Mouse (Mus musculus): ENCODE measurements around the gene Sin3a. TPM values are rescaled to one million over a fixed set of nuclear protein-coding genes. Genes with fewer than 3 reads are reported as not detected.

The Sin3a gene
- polyA plus RNA-seq (2015; fragmentation: Nextera tagmentation; extraction: Ambion mirVana) = 33.8 and 43.9 TPM in 2 replicates

DNA sequence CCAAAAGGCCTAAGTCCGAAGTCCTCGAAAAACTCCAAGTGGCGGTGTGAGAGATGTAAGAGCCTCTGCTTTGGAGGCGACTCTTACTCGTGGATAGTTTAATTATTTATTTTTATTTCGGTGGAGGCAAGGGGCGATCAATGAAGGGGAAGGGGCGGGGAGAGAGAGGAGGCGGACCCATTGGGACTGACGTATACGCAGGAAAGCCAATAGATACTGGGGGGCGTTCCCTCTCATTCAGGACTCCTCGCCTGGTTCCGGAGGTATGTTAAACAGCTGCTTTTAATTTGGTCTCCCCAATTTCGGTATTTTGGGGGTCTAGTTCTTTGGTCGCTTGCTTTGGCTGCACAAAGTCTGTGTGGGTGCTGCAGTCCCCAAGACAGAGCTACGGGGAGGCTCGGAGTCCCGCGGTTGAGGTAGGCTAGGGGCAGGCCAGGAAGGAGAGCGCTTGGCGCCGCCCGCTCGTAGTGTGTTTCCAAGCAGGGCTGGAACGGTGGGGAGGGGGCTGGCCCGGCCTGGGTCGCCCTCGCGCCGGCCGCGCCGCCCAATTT is at the start of gene Sin3a:
Gene Sin3a (plus strand): TSS at position 240 of the 551 bp plus-strand sequence.
- Histone ChIP-seq H3K27ac (peak within 1 kb of the TSS; percentile 98), H3K36me3 (ENCODE audit: poor library complexity, severe bottlenecking) (no peaks in the 10 kb centered on the region), H3K4me3 (peak within 1 kb of the TSS; percentile 89), H3K27me3 (no peaks in the 10 kb centered on the region), H3K9me3 (replicated peaks) (no peaks in the 10 kb centered on the region), H3K4me1 (peaks cover 22% of the 10 kb centered on the region), H3K9ac (peak within 1 kb of the TSS; percentile 78), H3K4me2 (peak within 1 kb of the TSS; percentile 92)
- WGBS = under 1% methylated on average over 34 of the region's 34 CpGs
- ATAC-seq = no peak

- WGBS = 94% methylated on average over 1 of the region's 1 CpGs
- H3K36me3 ChIP-seq (ENCODE audit: poor library complexity, severe bottlenecking) = peaks cover 61% of the 10 kb centered on the region
- no peak for ATAC-seq
Observed at GRCm38 (mm10) chr9:57031756-57032155, 40.1 kb upstream of the Sin3a start.

GRCm38 (mm10) chr9:57056237-57056636 is 15.6 kb upstream of the Sin3a start:
- Histone ChIP-seq H3K9ac (no peak overlapping the region), H3K36me3 (ENCODE audit: poor library complexity, severe bottlenecking) (peaks cover 47% of the 10 kb centered on the region), H3K9me3 (replicated peaks) (no peaks in the 10 kb centered on the region), H3K27ac (no peak overlapping the region), H3K4me2 (no peak overlapping the region), H3K27me3 (no peaks in the 10 kb centered on the region), H3K4me1 (no peaks in the 10 kb centered on the region), H3K4me3 (no peak overlapping the region)
- ATAC-seq = no peak
- whole genome bisulfite sequencing = 87% methylated on average over 1 of the region's 1 CpGs

More at GRCm38 (mm10) chr9:57031756-57032155, 40.1 kb upstream of the Sin3a start:
- no peaks in the 10 kb centered on the region for H3K27me3 ChIP-seq
- H3K9ac ChIP-seq = no peak overlapping the region
- H3K4me1 ChIP-seq = no peaks in the 10 kb centered on the region
- H3K4me3 ChIP-seq = no peak overlapping the region
- no peak overlapping the region for H3K4me2 ChIP-seq
- H3K9me3 ChIP-seq (replicated peaks) = no peaks in the 10 kb centered on the region
- H3K27ac ChIP-seq = no peak overlapping the region

DNA sequence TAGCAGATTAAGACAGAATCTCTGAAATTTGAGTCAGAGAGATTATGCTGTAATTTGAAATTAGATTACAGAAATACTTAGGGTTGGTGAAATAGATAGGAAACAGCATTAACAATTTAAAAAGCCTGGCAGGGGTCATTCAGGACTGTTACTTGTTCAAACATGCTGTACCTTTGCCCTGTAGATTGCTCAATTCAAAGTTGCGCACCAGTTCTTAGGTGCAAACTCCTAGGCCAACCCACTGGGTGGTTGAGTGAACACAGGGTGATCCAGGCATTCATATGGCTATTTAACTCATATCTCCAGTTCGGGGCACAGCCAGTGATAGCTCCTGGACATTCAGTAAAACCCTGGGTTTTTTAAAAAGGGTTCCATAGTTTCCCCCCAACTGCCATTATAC is 7.7 kb upstream of the Sin3a start:
- no peaks in the 10 kb centered on the region for H3K9me3 ChIP-seq (replicated peaks)
- 97% methylated on average over 2 of the region's 2 CpGs for WGBS
- H3K9ac ChIP-seq = no peak overlapping the region
- no peak overlapping the region for H3K4me2 ChIP-seq
- no peak overlapping the region for H3K4me3 ChIP-seq
- no peak overlapping the region for H3K27ac ChIP-seq
- no peak for ATAC-seq
- H3K27me3 ChIP-seq = no peaks in the 10 kb centered on the region
- peaks cover 22% of the 10 kb centered on the region for H3K36me3 ChIP-seq (ENCODE audit: poor library complexity, severe bottlenecking)
- H3K4me1 ChIP-seq = no peaks in the 10 kb centered on the region

DNA sequence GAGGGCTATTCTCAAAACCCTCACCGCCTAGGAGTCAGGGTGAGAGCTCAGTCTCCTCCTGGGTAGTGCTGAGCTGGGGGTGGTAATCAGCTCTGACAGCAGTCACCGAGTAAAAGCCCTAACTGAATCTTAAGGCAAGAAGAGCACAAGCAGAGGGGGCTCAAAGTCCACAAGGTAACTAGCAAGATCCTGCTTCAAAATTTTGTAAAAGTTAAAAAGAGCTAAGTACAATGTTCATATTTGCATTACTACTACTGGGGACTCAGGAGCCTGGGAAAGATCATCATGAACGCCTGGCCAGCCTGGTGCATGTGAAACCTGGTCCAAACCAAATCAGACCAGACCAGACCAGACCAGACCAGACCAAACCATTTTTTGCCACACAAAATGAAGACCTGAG is 3.6 kb upstream of the Sin3a start:
- Histone ChIP-seq H3K4me3 (no peak overlapping the region), H3K9me3 (replicated peaks) (no peaks in the 10 kb centered on the region), H3K4me1 (peaks cover 7% of the 10 kb centered on the region), H3K9ac (no peak overlapping the region), H3K27me3 (no peaks in the 10 kb centered on the region), H3K27ac (no peak overlapping the region), H3K36me3 (ENCODE audit: poor library complexity, severe bottlenecking) (no peaks in the 10 kb centered on the region), H3K4me2 (no peak overlapping the region)
- ATAC-seq = no peak
- WGBS = 81% methylated on average over 3 of the region's 3 CpGs

GRCm38 (mm10) chr9:57070262-57070661 is 1.6 kb upstream of the Sin3a start:
- H3K4me1 ChIP-seq = peaks cover 21% of the 10 kb centered on the region
- H3K9me3 ChIP-seq (replicated peaks) = no peaks in the 10 kb centered on the region
- H3K27me3 ChIP-seq = no peaks in the 10 kb centered on the region
- WGBS = 56% methylated on average over 1 of the region's 1 CpGs
- no peak for ATAC-seq
- no peak overlapping the region for H3K27ac ChIP-seq
- H3K9ac ChIP-seq = no peak overlapping the region
- H3K36me3 ChIP-seq (ENCODE audit: poor library complexity, severe bottlenecking) = no peaks in the 10 kb centered on the region
- H3K4me2 ChIP-seq = no peak overlapping the region
- H3K4me3 ChIP-seq = no peak overlapping the region

DNA sequence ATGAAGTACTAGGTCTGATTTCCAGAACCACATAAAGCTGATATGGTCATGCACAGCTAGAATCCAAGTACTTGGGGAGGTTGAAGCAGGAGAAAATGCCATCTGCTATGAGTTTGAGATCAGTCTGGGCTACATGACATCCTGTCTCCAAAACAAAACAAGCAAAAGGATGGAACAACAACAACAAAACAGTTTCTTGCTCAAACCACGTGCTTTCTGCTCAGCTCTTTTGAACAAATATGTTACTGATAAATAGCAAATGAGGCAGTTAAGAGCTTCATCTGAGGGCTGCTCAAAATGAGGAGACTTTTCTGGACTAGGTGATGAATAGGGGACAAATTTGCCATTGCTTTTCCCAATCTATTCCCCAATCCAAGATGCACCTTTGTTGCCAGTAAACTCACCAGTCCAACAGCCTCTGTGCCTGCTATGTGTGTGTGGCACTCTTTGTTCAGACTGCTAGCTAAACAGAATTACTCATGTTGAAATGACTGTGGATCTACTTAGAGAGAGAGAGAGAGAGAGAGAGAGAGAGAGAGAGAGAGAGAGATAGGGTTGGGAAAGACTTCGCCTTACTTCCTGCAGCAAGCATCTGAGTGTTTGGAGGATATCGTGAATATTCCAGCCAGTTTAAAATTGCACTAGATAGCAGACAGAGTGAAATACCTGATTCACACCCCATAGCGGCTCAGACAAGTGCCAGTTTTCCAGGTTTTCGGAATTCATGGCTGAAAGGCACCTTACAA is 867 bp upstream of the Sin3a start:
- peak overlapping the region; percentile 89 for H3K4me3 ChIP-seq
- no peaks in the 10 kb centered on the region for H3K36me3 ChIP-seq (ENCODE audit: poor library complexity, severe bottlenecking)
- 30% methylated on average over 5 of the region's 5 CpGs for WGBS
- no peaks in the 10 kb centered on the region for H3K9me3 ChIP-seq (replicated peaks)
- H3K27me3 ChIP-seq = no peaks in the 10 kb centered on the region
- H3K4me2 ChIP-seq = peak overlapping the region; percentile 92
- H3K27ac ChIP-seq = no peak overlapping the region
- H3K4me1 ChIP-seq = peaks cover 22% of the 10 kb centered on the region
- peak overlapping the region; percentile 78 for H3K9ac ChIP-seq
- no peak for ATAC-seq

- H3K27me3 ChIP-seq = no peaks in the 10 kb centered on the region
- 1% methylated on average over 40 of the region's 40 CpGs for WGBS
- no peaks in the 10 kb centered on the region for H3K9me3 ChIP-seq (replicated peaks)
Observed at GRCm38 (mm10) chr9:57072526-57072988, 717 bp downstream of the Sin3a start.

GRCm38 (mm10) chr9:57072989-57073789 is 1.3 kb downstream of the Sin3a start:
- Histone ChIP-seq H3K4me2 (peak overlapping the region; percentile 92), H3K9me3 (replicated peaks) (no peaks in the 10 kb centered on the region), H3K36me3 (ENCODE audit: poor library complexity, severe bottlenecking) (no peaks in the 10 kb centered on the region), H3K4me1 (peaks cover 34% of the 10 kb centered on the region), H3K4me3 (peak overlapping the region; percentile 89), H3K27me3 (no peaks in the 10 kb centered on the region), H3K9ac (peak overlapping the region; percentile 78), H3K27ac (peak overlapping the region; percentile 99)
- 0% methylated on average over 52 of the region's 54 CpGs for WGBS
- ATAC-seq = peak; percentile 73

More at GRCm38 (mm10) chr9:57072526-57072988, 717 bp downstream of the Sin3a start:
- Histone ChIP-seq H3K4me1 (peaks cover 27% of the 10 kb centered on the region), H3K27ac (peak overlapping the region; percentile 98), H3K4me2 (peak overlapping the region; percentile 92), H3K9ac (peak overlapping the region; percentile 78), H3K36me3 (ENCODE audit: poor library complexity, severe bottlenecking) (no peaks in the 10 kb centered on the region), H3K4me3 (peak overlapping the region; percentile 89)
- ATAC-seq = no peak

DNA sequence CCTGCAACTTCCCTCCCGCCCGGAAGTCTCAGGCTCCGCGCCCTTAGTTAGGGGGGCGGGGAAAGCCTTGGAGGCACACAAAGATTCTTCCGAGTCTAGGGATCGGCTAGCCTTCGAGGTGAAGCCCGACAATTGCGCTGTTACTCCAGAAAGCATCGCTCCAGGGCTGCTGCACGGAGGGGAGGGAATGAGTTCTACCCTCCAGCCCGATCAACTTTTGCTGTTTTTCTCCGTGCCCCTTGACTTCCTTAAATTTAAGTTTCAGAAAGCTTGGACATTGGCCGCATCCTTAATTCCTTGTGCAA is 1.9 kb downstream of the Sin3a start:
- Histone ChIP-seq H3K4me2 (peak overlapping the region; percentile 92), H3K27me3 (no peaks in the 10 kb centered on the region), H3K4me3 (peak overlapping the region; percentile 89), H3K36me3 (ENCODE audit: poor library complexity, severe bottlenecking) (no peaks in the 10 kb centered on the region), H3K9me3 (replicated peaks) (no peaks in the 10 kb centered on the region), H3K9ac (peak overlapping the region; percentile 68), H3K27ac (peak overlapping the region; percentile 99), H3K4me1 (peaks cover 34% of the 10 kb centered on the region)
- WGBS = 1% methylated on average over 15 of the region's 15 CpGs
- ATAC-seq = no peak

- no peaks in the 10 kb centered on the region for H3K27me3 ChIP-seq
- H3K4me2 ChIP-seq = peak overlapping the region; percentile 92
- H3K4me3 ChIP-seq = peak overlapping the region; percentile 89
- no peaks in the 10 kb centered on the region for H3K36me3 ChIP-seq (ENCODE audit: poor library complexity, severe bottlenecking)
- 4% methylated on average over 21 of the region's 21 CpGs for WGBS
- H3K9me3 ChIP-seq (replicated peaks) = no peaks in the 10 kb centered on the region
- peak overlapping the region; percentile 68 for H3K9ac ChIP-seq
- peaks cover 34% of the 10 kb centered on the region for H3K4me1 ChIP-seq
- no peak for ATAC-seq
- peak overlapping the region; percentile 99 for H3K27ac ChIP-seq
Observed at GRCm38 (mm10) chr9:57074171-57074821, 2.5 kb downstream of the Sin3a start.
